Mouse (Mus musculus): Measurements from ENCODE around the gene Hs3st1. TPM values are rescaled to one million over a fixed set of nuclear protein-coding genes. Genes with fewer than 3 reads are reported as not detected.
"Not testable (repeated sequence)": the region's sequence is repeated elsewhere in the genome, so short reads cannot be mapped to it uniquely, and the experiment has no call there.

The Hs3st1 gene
- 13.9 and 16.6 TPM in 2 replicates for polyA plus RNA-seq (2016; fragmentation: Nextera tagmentation; extraction: Ambion mirVana)

DNA sequence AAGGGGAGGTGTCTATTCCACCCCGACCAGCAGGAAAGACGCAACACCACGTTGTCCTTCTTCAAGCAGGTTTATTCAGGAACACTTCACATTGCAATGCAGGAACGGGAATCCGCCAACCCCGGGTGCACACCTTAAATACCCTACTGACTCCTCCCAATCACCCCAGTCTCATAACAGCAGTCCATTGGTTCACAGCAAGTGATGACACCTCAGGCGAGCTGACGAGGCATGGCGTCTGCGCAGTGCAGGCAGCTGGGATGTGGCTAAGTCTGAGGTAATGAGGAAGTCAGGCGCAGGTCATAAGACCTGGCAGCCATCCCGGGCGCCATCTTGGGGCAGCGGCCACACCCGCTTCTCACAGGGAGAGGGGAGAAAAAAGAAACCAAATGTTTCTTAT, at the start of gene Hs3st1:
TSS of gene Hs3st1 (minus strand) at position 101 of the 400 bp plus-strand sequence.
- H3K9me3 ChIP-seq (replicated peaks); H3K4me1 ChIP-seq; H3K9ac ChIP-seq; H3K27ac ChIP-seq; H3K4me3 ChIP-seq; H3K36me3 ChIP-seq; H3K27me3 ChIP-seq; ATAC-seq (ENCODE audit: low FRiP score); H3K4me2 ChIP-seq (replicated peaks): not testable (repeated sequence)
- WGBS: 92% methylated on average over 15 of the region's 15 CpGs

- Histone ChIP-seq H3K4me2 (replicated peaks) (no peak overlapping the region), H3K9me3 (replicated peaks) (no peaks in the 10 kb centered on the region), H3K9ac (no peak overlapping the region), H3K4me3 (no peak overlapping the region), H3K27me3 (no peaks in the 10 kb centered on the region), H3K4me1 (no peaks in the 10 kb centered on the region), H3K27ac (no peak overlapping the region), H3K36me3 (no peaks in the 10 kb centered on the region)
- 86% methylated on average over 5 of the region's 5 CpGs for WGBS
- ATAC-seq (ENCODE audit: low FRiP score): no peak
Measured at GRCm38 (mm10) chr5:39804663-39805062, 49.4 kb upstream of the Hs3st1 start.

GRCm38 (mm10) chr5:39803941-39804340, 48.7 kb upstream of the Hs3st1 start:
- H3K9me3 ChIP-seq (replicated peaks): no peaks in the 10 kb centered on the region
- no peak for ATAC-seq (ENCODE audit: low FRiP score)
- H3K9ac ChIP-seq: no peak overlapping the region
- H3K36me3 ChIP-seq: no peaks in the 10 kb centered on the region
- WGBS: 81% methylated on average over 3 of the region's 3 CpGs
- H3K4me2 ChIP-seq (replicated peaks): no peak overlapping the region
- no peaks in the 10 kb centered on the region for H3K4me1 ChIP-seq
- H3K27ac ChIP-seq: no peak overlapping the region
- no peaks in the 10 kb centered on the region for H3K27me3 ChIP-seq
- no peak overlapping the region for H3K4me3 ChIP-seq

DNA sequence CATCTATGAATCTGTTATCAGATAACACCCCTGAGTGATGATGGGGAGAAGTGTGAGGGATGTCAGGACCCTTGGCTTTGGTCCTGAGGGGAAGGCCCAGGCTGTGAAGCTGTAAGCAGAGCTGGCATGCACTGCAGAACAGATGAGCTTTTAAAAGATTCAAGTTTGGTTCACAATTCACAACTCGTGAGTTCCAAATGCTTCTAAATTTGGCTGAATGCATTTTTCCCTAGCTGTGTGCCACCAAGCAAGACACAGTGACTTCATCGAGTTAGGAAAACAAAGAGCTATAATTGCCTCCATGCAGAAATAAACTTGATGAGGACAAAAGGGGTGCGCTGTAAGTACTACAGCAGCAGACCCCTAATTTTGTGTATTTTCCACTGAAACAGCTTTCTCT, 48.2 kb upstream of the Hs3st1 start:
- no peak for ATAC-seq (ENCODE audit: low FRiP score)
- Histone ChIP-seq H3K27me3 (no peaks in the 10 kb centered on the region), H3K4me1 (no peaks in the 10 kb centered on the region), H3K36me3 (no peaks in the 10 kb centered on the region), H3K9me3 (replicated peaks) (no peaks in the 10 kb centered on the region), H3K4me3 (no peak overlapping the region), H3K4me2 (replicated peaks) (no peak overlapping the region), H3K27ac (no peak overlapping the region), H3K9ac (no peak overlapping the region)
- WGBS: 80% methylated on average over 3 of the region's 3 CpGs

GRCm38 (mm10) chr5:39802110-39802509, 46.8 kb upstream of the Hs3st1 start:
- no peak for ATAC-seq (ENCODE audit: low FRiP score)
- no peak overlapping the region for H3K9ac ChIP-seq
- H3K4me2 ChIP-seq (replicated peaks): no peak overlapping the region
- no peaks in the 10 kb centered on the region for H3K27me3 ChIP-seq
- no peaks in the 10 kb centered on the region for H3K9me3 ChIP-seq (replicated peaks)
- H3K4me1 ChIP-seq: no peaks in the 10 kb centered on the region
- H3K36me3 ChIP-seq: no peaks in the 10 kb centered on the region
- H3K27ac ChIP-seq: no peak overlapping the region
- H3K4me3 ChIP-seq: no peak overlapping the region
- WGBS: 61% methylated on average over 3 of the region's 3 CpGs

GRCm38 (mm10) chr5:39777094-39777710, 21.9 kb upstream of the Hs3st1 start:
- WGBS: 85% methylated on average over 7 of the region's 7 CpGs
- Histone ChIP-seq H3K4me1 (no peaks in the 10 kb centered on the region), H3K9ac (no peak overlapping the region), H3K4me2 (replicated peaks) (no peak overlapping the region), H3K4me3 (no peak overlapping the region), H3K9me3 (replicated peaks) (no peaks in the 10 kb centered on the region), H3K27me3 (no peaks in the 10 kb centered on the region), H3K36me3 (no peaks in the 10 kb centered on the region), H3K27ac (no peak overlapping the region)
- ATAC-seq (ENCODE audit: low FRiP score): no peak

GRCm38 (mm10) chr5:39771680-39772348, 16.5 kb upstream of the Hs3st1 start:
- no peaks in the 10 kb centered on the region for H3K36me3 ChIP-seq
- H3K4me1 ChIP-seq: no peaks in the 10 kb centered on the region
- H3K9ac ChIP-seq: no peak overlapping the region
- no peak overlapping the region for H3K4me3 ChIP-seq
- H3K27ac ChIP-seq: no peak overlapping the region
- no peaks in the 10 kb centered on the region for H3K9me3 ChIP-seq (replicated peaks)
- no peaks in the 10 kb centered on the region for H3K27me3 ChIP-seq
- ATAC-seq (ENCODE audit: low FRiP score): peak; percentile 73; the same call in 1 of the 2 replicates
- no peak overlapping the region for H3K4me2 ChIP-seq (replicated peaks)
- 35% methylated on average over 5 of the region's 5 CpGs for WGBS

- Histone ChIP-seq H3K9ac (no peak overlapping the region), H3K4me2 (replicated peaks) (no peak overlapping the region), H3K4me3 (no peak overlapping the region), H3K9me3 (replicated peaks) (no peaks in the 10 kb centered on the region), H3K27me3 (no peaks in the 10 kb centered on the region), H3K4me1 (no peaks in the 10 kb centered on the region), H3K36me3 (no peaks in the 10 kb centered on the region), H3K27ac (no peak overlapping the region)
- 89% methylated on average over 8 of the region's 8 CpGs for WGBS
- no peak for ATAC-seq (ENCODE audit: low FRiP score)
Measured at GRCm38 (mm10) chr5:39761682-39762456, 6.6 kb upstream of the Hs3st1 start.

DNA sequence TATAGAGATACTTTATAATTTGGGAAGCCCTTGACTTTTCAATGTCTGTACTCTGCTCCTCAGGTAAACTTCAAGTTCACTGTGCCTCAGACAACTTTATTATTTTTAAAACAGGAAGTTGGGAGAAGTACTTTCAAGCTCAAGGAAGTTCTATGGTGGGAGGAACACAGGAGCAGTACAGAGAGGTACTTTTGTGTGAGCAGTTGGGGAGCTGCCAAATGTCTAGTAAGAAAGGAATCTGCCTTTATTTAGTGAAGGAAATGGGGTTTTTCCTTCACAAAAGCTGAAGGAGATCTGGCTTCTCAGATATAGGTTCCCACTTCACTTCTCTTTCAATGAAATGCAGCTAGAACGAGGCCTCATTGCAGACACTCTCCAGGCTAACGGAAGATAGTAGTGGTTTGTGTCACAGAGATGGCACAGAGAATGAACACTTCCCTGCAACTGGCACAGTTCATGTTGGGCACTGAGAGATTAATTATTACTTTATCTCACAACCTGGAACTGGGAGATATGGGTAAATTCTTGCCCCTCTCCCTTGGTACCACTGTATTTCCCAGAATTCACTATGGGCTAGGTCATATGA, 3.7 kb upstream of the Hs3st1 start:
- H3K4me2 ChIP-seq (replicated peaks): no peak overlapping the region
- H3K36me3 ChIP-seq: no peaks in the 10 kb centered on the region
- no peak overlapping the region for H3K9ac ChIP-seq
- H3K9me3 ChIP-seq (replicated peaks): no peaks in the 10 kb centered on the region
- no peak overlapping the region for H3K4me3 ChIP-seq
- WGBS: 77% methylated on average over 2 of the region's 2 CpGs
- no peak for ATAC-seq (ENCODE audit: low FRiP score)
- no peaks in the 10 kb centered on the region for H3K4me1 ChIP-seq
- H3K27me3 ChIP-seq: no peaks in the 10 kb centered on the region
- no peak overlapping the region for H3K27ac ChIP-seq

GRCm38 (mm10) chr5:39736843-39737242, 18.4 kb downstream of the Hs3st1 start:
- Histone ChIP-seq H3K4me3 (no peak overlapping the region), H3K4me1 (no peaks in the 10 kb centered on the region; the same call in 1 of the 2 replicates), H3K9ac (no peak overlapping the region), H3K27ac (no peak overlapping the region), H3K27me3 (no peaks in the 10 kb centered on the region), H3K36me3 (no peaks in the 10 kb centered on the region), H3K4me2 (replicated peaks) (no peak overlapping the region), H3K9me3 (replicated peaks) (no peaks in the 10 kb centered on the region)
- no peak for ATAC-seq (ENCODE audit: low FRiP score)
- WGBS: 87% methylated on average over 2 of the region's 2 CpGs

DNA sequence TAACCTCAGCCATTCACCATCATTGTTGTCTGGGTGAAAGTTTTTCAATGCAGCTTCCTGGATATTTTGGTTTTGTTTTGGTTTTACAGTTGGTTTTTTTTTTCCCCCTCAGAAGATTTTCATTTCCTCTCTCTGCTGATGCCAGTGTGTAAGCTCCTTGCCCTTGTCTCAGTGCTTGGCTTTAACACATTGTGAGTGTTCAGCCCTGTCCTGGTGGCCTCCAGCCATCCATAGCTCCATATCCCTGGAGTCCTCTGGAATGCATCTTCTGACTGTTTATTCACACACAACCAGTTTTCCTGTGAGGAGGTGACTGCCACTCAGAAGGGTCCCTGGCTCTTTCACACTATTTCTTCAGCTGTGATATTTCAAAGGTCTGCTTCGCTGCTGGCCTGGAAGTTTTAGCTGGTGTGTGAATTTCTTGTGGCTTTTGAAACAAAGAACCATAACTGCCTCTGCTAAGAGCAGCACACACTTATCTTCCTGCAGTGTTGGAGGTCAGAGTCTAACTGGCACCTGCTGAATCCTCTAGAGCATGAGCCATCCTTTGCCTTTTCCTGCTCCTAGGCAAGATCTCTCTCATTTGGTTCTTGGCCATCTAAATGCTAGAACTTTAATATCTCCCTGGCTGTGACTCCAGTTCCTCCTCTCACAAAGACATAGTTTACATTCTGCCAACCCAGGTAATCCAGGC, 21.4 kb downstream of the Hs3st1 start:
- Histone ChIP-seq H3K4me3 (no peak overlapping the region), H3K9me3 (replicated peaks) (no peaks in the 10 kb centered on the region), H3K4me2 (replicated peaks) (no peak overlapping the region), H3K27ac (no peak overlapping the region), H3K4me1 (no peaks in the 10 kb centered on the region; the same call in 1 of the 2 replicates), H3K36me3 (no peaks in the 10 kb centered on the region), H3K27me3 (no peaks in the 10 kb centered on the region), H3K9ac (no peak overlapping the region)
- no peak for ATAC-seq (ENCODE audit: low FRiP score)
- 65% methylated on average over 1 of the region's 1 CpGs for WGBS
